Mouse (Mus musculus) E14TG2a.4 (cell line): ENCODE measurements around the gene Gpc6.

ENCODE experiments used
- H3K27me3 ChIP-seq: 2 replicates; pipeline ENCODE4 v1.6.1; 2014; ENCODE audit warnings: low read length, control low read depth; ENCODE audit not compliant: insufficient read depth
- H3K36me3 ChIP-seq: 2 replicates; pipeline ENCODE4 v1.6.1; 2014; ENCODE audit warnings: low read length, control low read depth; ENCODE audit not compliant: insufficient read depth
- H3K4me1 ChIP-seq: replicated peaks from 2 replicates; pipeline ENCODE4 v1.6.1; 2014; ENCODE audit warnings: low read depth, low read length, control low read depth
- H3K4me3 ChIP-seq: replicated peaks from 2 replicates; pipeline ENCODE4 v1.5.1; 2014; ENCODE audit warnings: mild to moderate bottlenecking, low read length
- H3K9me3 ChIP-seq: 2 replicates; pipeline ENCODE4 v1.6.1; 2014; ENCODE audit warnings: low read length, control low read depth
- CTCF ChIP-seq: conservative IDR thresholded peaks from 2 replicates; pipeline ENCODE4 v1.5.1; 2014; ENCODE audit warnings: low read length
- NANOG ChIP-seq: IDR thresholded peaks from 2 replicates; pipeline ENCODE4 v1.6.1; 2014; ENCODE audit warnings: borderline replicate concordance, low read length, mixed read lengths
- POU5F1 ChIP-seq: IDR thresholded peaks from 2 replicates; pipeline ENCODE4 v1.6.1; 2014; ENCODE audit warnings: low read length, borderline replicate concordance

The Gpc6 gene

GRCm38 (mm10) chr14:117841211-117841610 is 916.1 kb downstream of the Gpc6 start:
- Histone ChIP-seq H3K9me3 (peaks cover 6% of the 10 kb centered on the region; the same call in 1 of the 2 replicates), H3K4me3 (no peak overlapping the region), H3K36me3 (no peaks in the 10 kb centered on the region), H3K27me3 (peaks cover 29% of the 10 kb centered on the region), H3K4me1 (peaks cover 5% of the 10 kb centered on the region; the same call in 1 of the 2 replicates)
- TF ChIP-seq NANOG (no peak), CTCF (no peak), POU5F1 (no peak)

GRCm38 (mm10) chr14:117841797-117842553 is 916.9 kb downstream of the Gpc6 start:
- H3K27me3 ChIP-seq, result peaks cover 28% of the 10 kb centered on the region
- TF ChIP-seq POU5F1, result no peak
- no peak for TF ChIP-seq NANOG
- TF ChIP-seq CTCF, result no peak
- peaks cover 5% of the 10 kb centered on the region; the same call in 1 of the 2 replicates for H3K4me1 ChIP-seq
- H3K9me3 ChIP-seq, result peaks cover 6% of the 10 kb centered on the region; the same call in 1 of the 2 replicates
- no peaks in the 10 kb centered on the region for H3K36me3 ChIP-seq
- no peak overlapping the region for H3K4me3 ChIP-seq

GRCm38 (mm10) chr14:117849591-117850505 is 924.7 kb downstream of the Gpc6 start:
- TF ChIP-seq NANOG (no peak), POU5F1 (no peak), CTCF (no peak)
- H3K36me3 ChIP-seq, result no peaks in the 10 kb centered on the region
- H3K9me3 ChIP-seq, result no peaks in the 10 kb centered on the region
- H3K4me1 ChIP-seq, result peaks cover 22% of the 10 kb centered on the region
- no peaks in the 10 kb centered on the region for H3K27me3 ChIP-seq
- no peak overlapping the region for H3K4me3 ChIP-seq

GRCm38 (mm10) chr14:117852266-117852665 is 927.2 kb downstream of the Gpc6 start:
- Histone ChIP-seq H3K4me1 (peaks cover 22% of the 10 kb centered on the region), H3K27me3 (no peaks in the 10 kb centered on the region), H3K9me3 (no peaks in the 10 kb centered on the region), H3K4me3 (no peak overlapping the region), H3K36me3 (no peaks in the 10 kb centered on the region)
- no peak for TF ChIP-seq NANOG
- TF ChIP-seq POU5F1, result no peak
- no peak for TF ChIP-seq CTCF

- Histone ChIP-seq H3K4me3 (no peak overlapping the region), H3K36me3 (no peaks in the 10 kb centered on the region), H3K27me3 (no peaks in the 10 kb centered on the region), H3K4me1 (peaks cover 22% of the 10 kb centered on the region), H3K9me3 (no peaks in the 10 kb centered on the region)
- TF ChIP-seq CTCF (no peak), POU5F1 (peak; percentile 58; the same call in 1 of the 2 replicates), NANOG (peak; percentile 98)
These were observed 927.7 kb downstream of the Gpc6 start for GRCm38 (mm10) chr14:117852842-117853241.

GRCm38 (mm10) chr14:117854498-117854897 is 929.4 kb downstream of the Gpc6 start:
- H3K36me3 ChIP-seq, result no peaks in the 10 kb centered on the region
- peaks cover 22% of the 10 kb centered on the region for H3K4me1 ChIP-seq
- no peaks in the 10 kb centered on the region for H3K27me3 ChIP-seq
- no peak overlapping the region for H3K4me3 ChIP-seq
- H3K9me3 ChIP-seq, result no peaks in the 10 kb centered on the region
- TF ChIP-seq CTCF (no peak), NANOG (no peak), POU5F1 (no peak)

- TF ChIP-seq CTCF (no peak), NANOG (no peak), POU5F1 (no peak)
These were observed 946.2 kb downstream of the Gpc6 start for GRCm38 (mm10) chr14:117871268-117871667.

GRCm38 (mm10) chr14:117879313-117879712 is 954.2 kb downstream of the Gpc6 start:
- no peak; the same call in 1 of the 2 replicates for TF ChIP-seq CTCF
- Histone ChIP-seq H3K4me1 (no peaks in the 10 kb centered on the region), H3K4me3 (no peak overlapping the region), H3K36me3 (no peaks in the 10 kb centered on the region), H3K9me3 (no peaks in the 10 kb centered on the region), H3K27me3 (no peaks in the 10 kb centered on the region)

More at GRCm38 (mm10) chr14:117871268-117871667, 946.2 kb downstream of the Gpc6 start:
- H3K4me3 ChIP-seq, result no peak overlapping the region
- H3K4me1 ChIP-seq, result no peaks in the 10 kb centered on the region
- no peaks in the 10 kb centered on the region for H3K36me3 ChIP-seq
- H3K27me3 ChIP-seq, result no peaks in the 10 kb centered on the region
- H3K9me3 ChIP-seq, result no peaks in the 10 kb centered on the region
